Mouse (Mus musculus) stomach, postnatal 0 days (tissue): ENCODE measurements at regions not wholly inside any gene's neighbourhood (a gene's known extent, or its start where the extent isn't known, plus 50 kb on each side); places are given as distances from the start of the nearest gene placed in this dataset.
A peak's percentile ranks its signal among the peaks of the same experiment; 100 is the strongest.

Experiments
- ATAC-seq: fragments of 200-750 bp; cut with Nextera tagmentation; 2 replicates; pipeline ENCODE4 v1.8.0; 2017; ENCODE audit not compliant: low FRiP score, low TSS enrichment
- DNase-seq: peaks from one replicate; pipeline ENCODE4 v3.0.0-alpha.2; 2016; ENCODE audit warnings: low spot score
- H3K27ac ChIP-seq: fragments of 300-500 bp; sonication (generic); replicated peaks from 2 replicates; pipeline ENCODE4 v1.5.1; 2014; ENCODE audit warnings: mild to moderate bottlenecking, control low read depth
- H3K27me3 ChIP-seq: fragments of 300-500 bp; sonication (generic); 2 replicates; pipeline ENCODE4 v1.6.1; 2014; ENCODE audit warnings: low read length; ENCODE audit not compliant: control insufficient read depth, insufficient read depth
- H3K36me3 ChIP-seq: fragments of 300-500 bp; sonication (generic); 2 replicates; pipeline ENCODE4 v1.6.1; 2014; ENCODE audit warnings: low read length, mixed read lengths; ENCODE audit not compliant: control insufficient read depth, insufficient read depth
- H3K4me1 ChIP-seq: fragments of 300-500 bp; sonication (generic); replicated peaks from 2 replicates; pipeline ENCODE4 v1.6.1; 2014; ENCODE audit warnings: antibody characterized with exemption; ENCODE audit not compliant: control insufficient read depth, insufficient read depth
- H3K4me2 ChIP-seq: fragments of 300-500 bp; sonication (generic); replicated peaks from 2 replicates; pipeline ENCODE4 v1.6.1; 2014; ENCODE audit warnings: low read depth, mild to moderate bottlenecking, control low read depth, moderate library complexity
- H3K4me3 ChIP-seq: fragments of 300-500 bp; sonication (generic); 2 replicates; pipeline ENCODE4 v1.5.1; 2014; ENCODE audit warnings: low read depth, low read length, control low read depth
- H3K9ac ChIP-seq: fragments of 300-500 bp; sonication (generic); 2 replicates; pipeline ENCODE4 v1.6.1; 2014; ENCODE audit warnings: mild to moderate bottlenecking, low read length, control low read depth, mixed read lengths
- H3K9me3 ChIP-seq: fragments of 300-500 bp; sonication (generic); 2 replicates; pipeline ENCODE4 v1.6.1; 2016; ENCODE audit warnings: low read length; ENCODE audit not compliant: control insufficient read depth
- CTCF ChIP-seq: IDR thresholded peaks from 2 replicates; pipeline ENCODE4 v1.5.1; 2016; ENCODE audit warnings: antibody characterized with exemption, low read depth, mild to moderate bottlenecking, moderate library complexity
- EP300 ChIP-seq: optimal IDR thresholded peaks from 2 replicates; pipeline ENCODE3; 2016; ENCODE audit warnings: antibody characterized with exemption
- WGBS: fragments of 180-500 bp; shearing (Covaris S2); extraction: QIAGEN DNeasy Blood & Tissue Kit; methylation state at CpG from one replicate; pipeline ENCODE4 v1.1.7; 2014; 5-methylcytosine and 5-hydroxymethylcytosine counted together

DNA sequence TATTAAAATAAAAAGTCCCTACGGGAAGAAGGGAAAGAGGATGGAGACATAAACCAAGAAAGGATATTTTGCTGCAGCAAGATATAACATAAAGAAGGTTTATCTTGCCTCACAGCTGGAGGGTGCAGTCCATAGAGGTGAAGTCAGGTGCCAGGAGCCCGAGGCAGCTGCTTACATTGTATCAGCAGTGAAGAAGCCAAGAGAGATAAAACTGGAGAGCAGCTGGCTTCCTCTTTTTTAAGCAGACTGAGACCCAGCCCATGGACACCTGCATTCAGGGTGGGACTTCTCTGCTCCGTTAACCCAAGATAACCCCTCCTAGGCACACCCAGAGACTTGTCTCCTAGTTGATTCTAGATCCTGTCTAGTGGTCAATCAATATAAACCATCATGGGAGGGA lies 147.6 kb downstream of the Ttc8 start:
- 35% methylated on average over 3 of the region's 3 CpGs for WGBS
- H3K27me3 ChIP-seq = no peaks in the 10 kb centered on the region
- no peak overlapping the region for H3K4me3 ChIP-seq
- H3K9me3 ChIP-seq = no peaks in the 10 kb centered on the region
- no peak overlapping the region for H3K9ac ChIP-seq
- no peaks in the 10 kb centered on the region for H3K36me3 ChIP-seq
- DNase-seq = no peak
- TF ChIP-seq EP300 = no peak
- no peak for TF ChIP-seq CTCF
- no peak for ATAC-seq
- H3K4me1 ChIP-seq = no peaks in the 10 kb centered on the region
- no peak overlapping the region for H3K27ac ChIP-seq
- no peak overlapping the region for H3K4me2 ChIP-seq

DNA sequence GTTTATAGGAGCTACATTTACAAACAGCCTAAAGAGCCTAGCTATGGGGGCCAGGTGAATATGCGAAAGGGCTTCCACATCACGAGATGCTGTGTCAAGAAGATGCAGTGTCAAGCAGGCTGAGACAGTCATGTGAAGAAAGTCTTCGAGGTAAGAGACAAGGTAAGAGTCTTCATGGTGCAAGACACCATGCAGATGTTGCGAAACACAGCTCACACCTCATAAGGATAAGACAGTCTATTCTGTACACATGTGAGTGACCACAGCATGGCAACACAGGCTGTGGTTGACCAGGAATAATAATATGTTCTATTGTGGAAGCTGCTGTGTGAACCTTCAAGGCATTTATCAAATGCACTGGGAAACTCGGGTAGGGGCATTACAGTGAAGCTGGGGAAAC lies 153.4 kb downstream of the Ttc8 start:
- 82% methylated on average over 5 of the region's 5 CpGs for WGBS
- H3K4me3 ChIP-seq = no peak overlapping the region
- DNase-seq = no peak

DNA sequence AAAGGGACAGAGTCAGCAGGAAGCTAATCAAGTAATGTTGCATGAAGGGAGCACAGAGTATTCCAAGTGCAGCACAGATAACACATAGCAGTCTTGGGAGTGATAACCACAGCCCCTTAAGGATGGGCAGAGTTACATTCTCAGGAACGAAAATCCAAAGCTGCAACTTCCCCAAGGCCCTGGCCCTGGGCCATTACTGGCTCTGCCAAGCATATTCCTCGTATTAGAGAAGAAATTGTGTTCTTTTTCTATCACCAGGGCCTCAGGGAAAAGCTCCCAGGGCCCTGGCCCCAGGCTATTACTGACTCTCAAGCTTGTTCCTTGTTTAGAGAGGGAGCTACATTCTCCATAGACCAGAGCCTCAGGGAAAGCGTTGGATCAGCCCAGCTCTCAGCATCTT lies 157.0 kb downstream of the Ttc8 start:
- 40% methylated on average over 3 of the region's 3 CpGs for WGBS

More for the DNA sequence above, 153.4 kb downstream of the Ttc8 start:
- TF ChIP-seq CTCF (no peak), EP300 (no peak)
- Histone ChIP-seq H3K9me3 (no peaks in the 10 kb centered on the region), H3K27ac (no peak overlapping the region), H3K4me2 (no peak overlapping the region), H3K4me1 (no peaks in the 10 kb centered on the region), H3K36me3 (no peaks in the 10 kb centered on the region), H3K27me3 (no peaks in the 10 kb centered on the region), H3K9ac (no peak overlapping the region)
- no peak for ATAC-seq

DNA sequence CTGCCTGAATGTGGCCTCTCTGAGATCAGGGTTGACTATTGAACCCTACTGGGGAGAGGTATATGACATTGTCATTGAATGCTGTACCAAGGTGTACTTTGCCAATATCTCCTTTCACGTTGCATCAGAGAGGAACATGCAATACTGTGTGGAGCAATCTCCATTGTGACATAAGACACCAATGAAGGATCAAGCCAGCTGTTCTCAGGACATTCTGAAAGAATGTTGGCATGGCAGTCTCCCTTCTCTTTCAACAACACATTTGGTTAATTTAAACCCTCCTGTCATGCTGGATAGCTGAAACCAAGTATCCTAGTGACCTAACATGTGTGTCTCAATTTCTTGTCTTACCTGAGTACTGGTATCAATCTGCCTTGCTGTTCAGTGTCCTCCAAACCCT lies 159.5 kb downstream of the Ttc8 start:
- Histone ChIP-seq H3K4me1 (no peaks in the 10 kb centered on the region), H3K4me3 (no peak overlapping the region), H3K9ac (no peak overlapping the region), H3K27ac (no peak overlapping the region), H3K27me3 (no peaks in the 10 kb centered on the region), H3K36me3 (no peaks in the 10 kb centered on the region), H3K9me3 (no peaks in the 10 kb centered on the region), H3K4me2 (no peak overlapping the region)
- WGBS = 85% methylated on average over 1 of the region's 1 CpGs
- DNase-seq (no peak), ATAC-seq (no peak)
- TF ChIP-seq EP300 (no peak), CTCF (no peak)

More for the DNA sequence above, 157.0 kb downstream of the Ttc8 start:
- no peak for ATAC-seq
- H3K4me1 ChIP-seq = no peaks in the 10 kb centered on the region
- TF ChIP-seq EP300 (no peak), CTCF (no peak)
- no peaks in the 10 kb centered on the region for H3K27me3 ChIP-seq
- H3K27ac ChIP-seq = no peak overlapping the region
- no peaks in the 10 kb centered on the region for H3K9me3 ChIP-seq
- no peak for DNase-seq
- no peak overlapping the region for H3K4me2 ChIP-seq
- H3K9ac ChIP-seq = no peak overlapping the region
- H3K4me3 ChIP-seq = no peak overlapping the region
- H3K36me3 ChIP-seq = no peaks in the 10 kb centered on the region

DNA sequence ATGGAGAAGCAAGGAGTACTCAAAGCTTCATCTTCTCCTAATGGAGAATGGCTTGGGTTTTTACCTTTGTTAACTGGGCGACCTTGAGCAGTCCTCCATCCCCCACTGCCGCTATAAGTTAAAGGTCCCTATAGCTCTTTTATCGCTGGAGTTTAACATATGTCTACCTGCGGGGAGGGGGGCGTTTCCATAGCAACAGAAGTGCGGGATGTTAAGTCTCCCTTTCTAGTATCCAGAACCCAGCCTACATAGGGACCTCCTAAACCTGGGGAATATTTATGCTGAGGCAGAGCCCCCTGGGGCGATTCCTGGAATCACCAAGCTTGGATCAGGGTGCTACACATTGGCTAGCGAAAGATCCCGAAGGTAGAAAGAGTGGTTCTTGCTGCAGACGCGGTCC lies 163.2 kb downstream of the Ttc8 start:
- TF ChIP-seq EP300 (no peak), CTCF (no peak)
- DNase-seq = no peak
- no peak overlapping the region for H3K4me3 ChIP-seq
- no peak overlapping the region for H3K27ac ChIP-seq
- H3K4me1 ChIP-seq = no peaks in the 10 kb centered on the region
- no peaks in the 10 kb centered on the region for H3K9me3 ChIP-seq
- WGBS = 46% methylated on average over 11 of the region's 11 CpGs
- no peak overlapping the region for H3K9ac ChIP-seq
- H3K36me3 ChIP-seq = no peaks in the 10 kb centered on the region
- H3K27me3 ChIP-seq = no peaks in the 10 kb centered on the region
- ATAC-seq = no peak
- no peak overlapping the region for H3K4me2 ChIP-seq

DNA sequence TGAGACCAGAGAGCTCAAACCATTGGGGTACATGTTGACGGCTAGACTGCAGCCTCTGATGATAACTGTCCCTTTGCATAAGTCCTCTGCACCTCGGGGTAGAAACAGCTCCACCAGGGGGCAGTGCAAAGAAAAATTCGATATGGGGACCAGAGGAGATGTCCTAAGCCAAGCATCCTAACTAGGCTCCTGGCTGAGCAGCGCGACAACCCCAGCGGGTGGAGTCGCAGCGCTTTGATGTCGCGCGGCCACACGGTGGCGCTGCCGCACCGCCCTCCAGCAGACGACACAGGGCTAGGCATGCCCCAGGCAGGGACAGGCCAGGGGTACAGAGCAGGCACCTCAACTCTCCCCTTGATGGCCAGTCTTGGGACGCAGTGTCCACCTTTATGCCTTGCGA lies 163.8 kb downstream of the Ttc8 start:
- 3% methylated on average over 18 of the region's 18 CpGs for WGBS
- no peak for TF ChIP-seq EP300
- peak; percentile 99 for TF ChIP-seq CTCF
- ATAC-seq = peak; percentile 92

More for the DNA sequence above, 163.8 kb downstream of the Ttc8 start:
- Histone ChIP-seq H3K27ac (no peak overlapping the region), H3K4me1 (no peaks in the 10 kb centered on the region), H3K4me2 (no peak overlapping the region), H3K9ac (no peak overlapping the region), H3K36me3 (no peaks in the 10 kb centered on the region), H3K27me3 (no peaks in the 10 kb centered on the region), H3K9me3 (no peaks in the 10 kb centered on the region), H3K4me3 (no peak overlapping the region)
- peak; percentile 84 for DNase-seq
